Mouse (Mus musculus) neural tube, embryonic 15.5 days (tissue): ENCODE data around the gene Isca2. TPM values are rescaled to one million over a fixed set of nuclear protein-coding genes. Genes with fewer than 3 reads are reported as not detected.

Experiments used
- ATAC-seq: fragments of 200-750 bp; cut with Nextera tagmentation; 2 replicates; pipeline ENCODE4 v1.8.0; 2017; ENCODE audit warnings: mild to moderate bottlenecking, moderate TSS enrichment, moderate library complexity; ENCODE audit not compliant: low FRiP score
- H3K27ac ChIP-seq: fragments of 300-500 bp; sonication (generic); replicated peaks from 2 replicates; pipeline ENCODE4 v1.5.1; 2015; ENCODE audit warnings: mild to moderate bottlenecking, inconsistent platforms
- H3K27me3 ChIP-seq: fragments of 300-500 bp; sonication (generic); replicated peaks from 2 replicates; pipeline ENCODE4 v1.6.1; 2015; ENCODE audit warnings: inconsistent platforms
- H3K36me3 ChIP-seq: fragments of 300-500 bp; sonication (generic); 2 replicates; pipeline ENCODE4 v1.6.1; 2015; ENCODE audit warnings: inconsistent platforms
- H3K4me1 ChIP-seq: fragments of 300-500 bp; sonication (generic); 2 replicates; pipeline ENCODE4 v1.6.1; 2015; ENCODE audit warnings: inconsistent platforms
- H3K4me2 ChIP-seq: fragments of 300-500 bp; sonication (generic); 2 replicates; pipeline ENCODE4 v1.6.1; 2015; ENCODE audit warnings: inconsistent platforms, mild to moderate bottlenecking, moderate library complexity
- H3K4me3 ChIP-seq: fragments of 300-500 bp; sonication (generic); replicated peaks from 2 replicates; pipeline ENCODE4 v1.5.1; 2015; ENCODE audit warnings: mild to moderate bottlenecking, inconsistent platforms
- H3K9ac ChIP-seq: fragments of 300-500 bp; sonication (generic); replicated peaks from 2 replicates; pipeline ENCODE4 v1.6.1; 2015; ENCODE audit warnings: mild to moderate bottlenecking, inconsistent platforms
- H3K9me3 ChIP-seq: fragments of 300-500 bp; sonication (generic); replicated peaks from 2 replicates; pipeline ENCODE4 v1.6.1; 2016; ENCODE audit warnings: inconsistent platforms
- WGBS: fragments of 180-500 bp; shearing (Covaris S2); methylation state at CpG from one replicate; pipeline ENCODE4 v1.1.7; 2015; ENCODE audit warnings: mixed read lengths; 5-methylcytosine and 5-hydroxymethylcytosine counted together
- polyA plus RNA-seq: library from polyadenylated mRNA; unstranded; fragments of >200 nt; fragmentation: Nextera tagmentation; extraction: Ambion mirVana; gene quantifications from 2 replicates; pipeline ENCODE4 v1.2.1, GENCODE M21; 2015

Gene Isca2
- 134 and 144 TPM in 2 replicates for polyA plus RNA-seq

DNA sequence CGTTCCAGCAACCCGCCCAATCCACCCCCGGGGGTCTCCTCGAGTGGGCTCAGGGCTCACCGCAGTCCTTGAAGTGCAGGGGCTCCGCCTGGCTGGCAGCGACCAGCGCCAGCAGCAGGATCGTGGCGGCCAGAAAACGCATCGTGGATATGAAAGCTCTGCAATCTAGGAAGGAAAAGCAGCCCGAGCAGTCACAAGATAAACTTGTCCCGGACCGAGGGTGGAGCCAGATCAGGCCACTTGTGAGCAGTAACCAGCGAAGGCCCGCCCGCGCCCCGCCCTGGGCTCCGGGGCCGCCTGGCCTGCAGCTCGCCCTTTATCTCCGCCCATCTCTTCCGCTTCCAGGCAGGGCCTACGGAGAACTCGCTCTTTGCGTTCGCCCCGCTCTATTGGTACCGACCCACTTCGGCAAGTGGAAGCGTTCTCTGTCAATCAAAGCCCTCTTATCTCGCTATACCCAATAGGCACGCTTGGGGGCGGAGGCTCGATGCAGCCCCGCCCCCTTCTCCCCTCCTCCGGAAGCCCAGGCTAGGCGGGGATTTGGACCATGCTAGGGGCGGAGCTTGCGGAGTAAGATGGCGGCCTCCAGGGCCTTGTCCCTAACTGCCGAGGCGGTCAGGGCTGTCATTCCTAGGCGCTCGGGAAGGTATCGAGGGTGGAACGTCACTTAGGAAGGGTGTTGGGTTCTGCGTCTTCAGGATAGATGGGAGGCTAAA, at the start of gene Isca2, which contains the start of gene Npc2:
Gene Isca2, plus strand, starts transcription at position 526 of the 716 bp plus-strand sequence.
Gene Npc2, minus strand, starts transcription at position 427 of the 716 bp plus-strand sequence.
- ATAC-seq: peak; percentile 98
- Histone ChIP-seq H3K36me3 (no peaks in the 10 kb centered on the region), H3K9ac (peak within 1 kb of the TSS; percentile 67), H3K4me1 (peaks cover 31% of the 10 kb centered on the region), H3K9me3 (no peaks in the 10 kb centered on the region), H3K27ac (peak within 1 kb of the TSS; percentile 91), H3K27me3 (no peaks in the 10 kb centered on the region), H3K4me2 (peak within 1 kb of the TSS; percentile 71), H3K4me3 (peak within 1 kb of the TSS; percentile 58)
- under 1% methylated on average over 50 of the region's 50 CpGs for WGBS

DNA sequence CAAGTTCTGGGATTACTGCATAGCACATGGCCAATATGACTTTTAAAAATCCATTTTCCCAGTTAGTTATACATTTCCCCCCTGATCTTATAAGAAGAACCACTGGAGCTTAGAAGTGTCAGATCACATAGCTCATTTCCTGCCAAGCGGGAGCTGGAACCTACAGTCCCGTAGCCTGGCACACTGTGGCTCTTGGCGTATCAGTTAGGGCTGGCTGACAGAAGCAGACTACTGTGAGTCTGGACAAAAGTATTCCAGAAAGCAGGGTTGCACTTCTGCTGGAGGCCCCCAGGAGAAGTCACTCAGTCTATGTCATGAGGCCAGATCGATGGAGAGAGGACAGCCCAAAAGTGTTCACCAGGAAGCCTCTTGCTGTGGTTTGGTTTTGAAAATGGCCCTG, 46.7 kb upstream of the Isca2 start:
- Histone ChIP-seq H3K4me2 (no peak overlapping the region), H3K4me3 (no peak overlapping the region), H3K36me3 (no peaks in the 10 kb centered on the region), H3K27me3 (no peaks in the 10 kb centered on the region), H3K9me3 (no peaks in the 10 kb centered on the region), H3K27ac (no peak overlapping the region), H3K4me1 (no peaks in the 10 kb centered on the region), H3K9ac (no peak overlapping the region)
- no peak for ATAC-seq
- WGBS: 91% methylated on average over 4 of the region's 4 CpGs

DNA sequence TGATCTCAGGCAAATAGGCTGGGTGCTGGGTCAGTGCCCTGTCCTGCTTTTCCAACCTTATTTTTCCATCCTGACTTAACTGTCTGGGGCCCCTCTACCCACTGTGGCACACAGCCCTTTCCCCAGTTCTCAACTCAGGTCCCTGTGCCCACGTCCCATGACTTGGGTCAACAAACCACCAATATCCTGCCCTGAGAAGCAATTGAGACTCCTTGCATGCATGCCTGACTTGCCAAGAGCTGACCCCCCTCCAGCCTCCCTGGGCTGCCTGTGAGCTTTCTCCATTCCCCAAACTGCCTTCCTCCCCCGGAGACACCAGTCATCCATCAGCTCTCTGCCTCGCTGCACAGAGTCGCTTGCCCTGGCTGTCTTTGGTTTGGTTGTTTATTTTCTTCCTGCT, 46.1 kb upstream of the Isca2 start:
- no peak for ATAC-seq
- H3K9ac ChIP-seq: no peak overlapping the region
- WGBS: 27% methylated on average over 4 of the region's 4 CpGs
- no peaks in the 10 kb centered on the region for H3K27me3 ChIP-seq
- no peak overlapping the region for H3K27ac ChIP-seq
- no peaks in the 10 kb centered on the region for H3K4me1 ChIP-seq
- no peaks in the 10 kb centered on the region for H3K36me3 ChIP-seq
- no peaks in the 10 kb centered on the region for H3K9me3 ChIP-seq
- no peak overlapping the region for H3K4me3 ChIP-seq
- no peak overlapping the region for H3K4me2 ChIP-seq

DNA sequence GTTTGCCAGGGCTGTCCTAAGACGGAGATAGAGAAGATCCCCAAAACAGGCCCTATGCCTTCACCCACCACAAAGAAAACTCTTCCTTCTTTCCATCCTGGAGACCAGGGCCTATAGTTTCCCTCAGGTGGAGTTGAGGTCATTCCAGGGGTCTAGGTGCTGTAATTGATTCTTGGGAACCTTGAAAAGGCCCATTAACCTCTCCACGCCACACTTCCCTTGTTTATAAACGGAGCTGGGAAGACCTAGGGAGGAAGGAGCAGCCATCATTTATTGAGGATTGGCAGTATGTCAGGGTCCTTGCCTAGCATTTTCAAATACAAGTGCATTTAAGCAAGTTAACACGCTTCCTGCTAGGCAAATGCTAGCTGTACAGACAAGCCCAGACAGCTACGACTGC, 45.6 kb upstream of the Isca2 start:
- no peaks in the 10 kb centered on the region for H3K4me1 ChIP-seq
- no peak overlapping the region for H3K27ac ChIP-seq
- no peak for ATAC-seq
- H3K4me3 ChIP-seq: no peak overlapping the region
- no peak overlapping the region for H3K9ac ChIP-seq
- 68% methylated on average over 5 of the region's 5 CpGs for WGBS
- no peak overlapping the region for H3K4me2 ChIP-seq
- no peaks in the 10 kb centered on the region for H3K27me3 ChIP-seq
- H3K9me3 ChIP-seq: no peaks in the 10 kb centered on the region
- H3K36me3 ChIP-seq: no peaks in the 10 kb centered on the region

GRCm38 (mm10) chr12:84728421-84728820, 44.6 kb upstream of the Isca2 start:
- WGBS: 93% methylated on average over 10 of the region's 10 CpGs

GRCm38 (mm10) chr12:84733366-84733765, 39.7 kb upstream of the Isca2 start:
- H3K4me3 ChIP-seq: no peak overlapping the region
- no peak for ATAC-seq
- WGBS: 75% methylated on average over 13 of the region's 13 CpGs
- no peaks in the 10 kb centered on the region for H3K9me3 ChIP-seq
- no peaks in the 10 kb centered on the region for H3K27me3 ChIP-seq
- H3K9ac ChIP-seq: no peak overlapping the region
- no peaks in the 10 kb centered on the region for H3K36me3 ChIP-seq
- H3K27ac ChIP-seq: no peak overlapping the region
- no peaks in the 10 kb centered on the region for H3K4me1 ChIP-seq
- H3K4me2 ChIP-seq: no peak overlapping the region

More at GRCm38 (mm10) chr12:84728421-84728820, 44.6 kb upstream of the Isca2 start:
- H3K4me3 ChIP-seq: no peak overlapping the region
- H3K36me3 ChIP-seq: no peaks in the 10 kb centered on the region
- no peak for ATAC-seq
- H3K27me3 ChIP-seq: no peaks in the 10 kb centered on the region
- H3K9me3 ChIP-seq: no peaks in the 10 kb centered on the region
- H3K4me2 ChIP-seq: no peak overlapping the region
- no peak overlapping the region for H3K27ac ChIP-seq
- no peak overlapping the region for H3K9ac ChIP-seq
- H3K4me1 ChIP-seq: no peaks in the 10 kb centered on the region

DNA sequence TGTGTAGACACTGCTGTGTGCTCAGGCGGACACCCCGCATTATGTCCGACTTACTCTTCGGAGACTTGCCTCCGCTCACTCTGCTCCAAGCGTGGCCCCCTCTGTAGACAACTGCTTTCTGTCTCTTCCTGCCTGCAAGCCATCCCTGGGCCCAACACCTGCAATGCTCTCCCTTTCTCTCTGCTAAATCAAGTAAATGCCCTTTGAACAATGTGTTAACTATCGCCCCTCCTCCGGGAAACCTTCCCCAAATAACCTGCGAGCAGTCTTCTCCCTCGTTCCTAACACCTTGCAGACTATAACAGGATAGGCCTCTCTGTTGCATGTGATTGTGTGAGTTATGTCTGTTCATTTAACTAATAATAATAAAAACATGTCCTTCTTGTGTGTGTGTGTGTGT, 29.6 kb upstream of the Isca2 start:
- Histone ChIP-seq H3K36me3 (no peaks in the 10 kb centered on the region), H3K27ac (no peak overlapping the region), H3K27me3 (0 out of 2 replicates have a peak, but pooled peaks cover 3% of the 10 kb centered on the region), H3K4me2 (no peak overlapping the region), H3K4me1 (no peaks in the 10 kb centered on the region), H3K9ac (no peak overlapping the region), H3K4me3 (no peak overlapping the region), H3K9me3 (no peaks in the 10 kb centered on the region)
- 87% methylated on average over 10 of the region's 10 CpGs for WGBS
- ATAC-seq: no peak

GRCm38 (mm10) chr12:84745700-84746099, 27.4 kb upstream of the Isca2 start:
- Histone ChIP-seq H3K9ac (no peak overlapping the region), H3K4me3 (no peak overlapping the region), H3K27me3 (0 out of 2 replicates have a peak, but pooled peaks cover 3% of the 10 kb centered on the region), H3K4me2 (no peak overlapping the region), H3K36me3 (no peaks in the 10 kb centered on the region), H3K27ac (no peak overlapping the region), H3K9me3 (no peaks in the 10 kb centered on the region), H3K4me1 (no peaks in the 10 kb centered on the region)
- WGBS: 75% methylated on average over 4 of the region's 4 CpGs
- no peak for ATAC-seq

- Histone ChIP-seq H3K36me3 (no peaks in the 10 kb centered on the region), H3K27me3 (0 out of 2 replicates have a peak, but pooled peaks cover 3% of the 10 kb centered on the region), H3K4me1 (peaks cover 18% of the 10 kb centered on the region), H3K27ac (no peak overlapping the region), H3K9me3 (no peaks in the 10 kb centered on the region), H3K4me3 (no peak overlapping the region), H3K9ac (no peak overlapping the region), H3K4me2 (no peak overlapping the region)
- no peak for ATAC-seq
- WGBS: 66% methylated on average over 3 of the region's 3 CpGs
Measured at GRCm38 (mm10) chr12:84748134-84748533, 24.9 kb upstream of the Isca2 start.

DNA sequence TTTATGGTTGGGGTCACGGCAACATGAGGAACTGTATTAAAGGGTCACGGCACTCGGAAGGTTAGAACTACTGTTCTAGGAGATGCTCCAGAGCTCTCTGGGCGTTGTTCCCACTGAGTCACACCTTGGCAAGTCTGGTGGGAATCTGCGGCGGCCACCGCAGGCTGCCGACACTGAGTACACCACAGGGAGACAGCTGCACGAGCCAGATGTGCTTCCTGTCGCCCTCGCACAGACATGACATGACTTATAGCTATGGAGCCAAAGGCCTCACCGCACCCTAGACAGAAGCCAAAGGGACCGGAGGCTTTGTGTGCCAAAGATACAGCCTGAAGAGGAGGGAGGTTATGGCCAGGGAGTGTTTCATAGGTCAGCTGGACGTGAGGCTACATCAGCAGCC, 22.4 kb upstream of the Isca2 start:
- no peak for ATAC-seq
- no peak overlapping the region for H3K9ac ChIP-seq
- 41% methylated on average over 14 of the region's 14 CpGs for WGBS
- no peaks in the 10 kb centered on the region for H3K9me3 ChIP-seq
- H3K4me3 ChIP-seq: no peak overlapping the region
- H3K4me2 ChIP-seq: no peak overlapping the region
- 0 out of 2 replicates have a peak, but pooled peaks cover under 1% of the 10 kb centered on the region for H3K27me3 ChIP-seq
- H3K4me1 ChIP-seq: peaks cover 20% of the 10 kb centered on the region
- no peak overlapping the region for H3K27ac ChIP-seq
- H3K36me3 ChIP-seq: peaks cover 1% of the 10 kb centered on the region; the same call in 1 of the 2 replicates

DNA sequence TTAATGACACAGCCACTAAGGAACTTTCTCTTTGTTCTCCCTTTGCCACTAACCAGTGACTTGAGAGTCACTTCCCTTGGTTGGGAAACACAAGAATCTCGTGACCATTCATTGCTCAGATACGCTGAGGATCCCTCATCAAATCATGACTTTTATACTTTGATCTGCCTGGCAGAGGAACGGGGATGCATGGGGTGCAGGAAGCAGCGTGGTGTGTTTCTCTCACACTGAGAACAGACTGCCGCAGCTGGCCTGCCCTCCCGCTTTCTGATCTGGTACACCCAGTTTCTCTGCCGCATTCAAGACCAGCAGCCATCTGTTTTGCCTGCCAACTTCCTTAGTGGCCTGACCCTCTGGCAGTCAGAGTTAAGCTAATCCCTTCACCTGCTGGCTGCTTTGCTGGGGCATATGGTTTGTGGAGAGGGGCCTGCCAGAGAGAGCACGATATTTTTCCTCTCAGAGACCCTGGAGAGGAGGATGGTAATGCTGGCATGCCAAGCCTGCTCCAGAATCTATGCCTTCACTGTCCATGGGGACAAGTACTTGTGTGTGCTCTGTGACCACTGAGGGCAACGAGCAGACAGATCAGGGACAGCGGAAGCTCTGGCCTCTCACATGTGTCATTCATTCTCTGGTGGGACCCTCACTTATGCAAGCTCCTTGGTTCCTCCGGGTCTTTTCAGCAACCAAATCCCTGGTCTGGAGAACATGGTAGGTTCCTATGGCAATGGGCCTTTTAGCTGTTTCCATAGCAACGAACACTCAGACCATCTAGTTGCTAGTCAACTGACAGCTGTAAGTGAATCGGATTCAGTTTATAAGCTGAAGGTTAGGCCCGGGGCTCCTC, 20.7 kb upstream of the Isca2 start:
- 18% methylated on average over 14 of the region's 14 CpGs for WGBS
- Histone ChIP-seq H3K9ac (no peak overlapping the region), H3K27ac (peak overlapping the region; percentile 70)

More for the DNA sequence above, 20.7 kb upstream of the Isca2 start:
- H3K36me3 ChIP-seq: peaks cover 11% of the 10 kb centered on the region; the same call in 1 of the 2 replicates
- H3K9me3 ChIP-seq: no peaks in the 10 kb centered on the region
- peaks cover 20% of the 10 kb centered on the region for H3K4me1 ChIP-seq
- H3K27me3 ChIP-seq: no peaks in the 10 kb centered on the region
- H3K4me2 ChIP-seq: no peak overlapping the region
- peak; percentile 58; the same call in 1 of the 2 replicates for ATAC-seq
- no peak overlapping the region for H3K4me3 ChIP-seq
